Mouse (Mus musculus) heart, embryonic 10.5 days (tissue): ENCODE measurements around the gene Adam4. TPM values are rescaled to one million over a fixed set of nuclear protein-coding genes. Genes with fewer than 3 reads are reported as not detected.
"Not testable (repeated sequence)": the region's sequence is repeated elsewhere in the genome, so short reads cannot be mapped to it uniquely, and the experiment has no call there.

ENCODE experiments used
- DNase-seq: peaks from one replicate; pipeline ENCODE4 v3.0.0-alpha.2; 2017; ENCODE audit warnings: low spot score
- H3K27ac ChIP-seq: fragments of 300-500 bp; sonication (generic); 2 replicates; pipeline ENCODE4 v1.5.1; 2016; ENCODE audit warnings: mild to moderate bottlenecking
- H3K27me3 ChIP-seq: fragments of 300-500 bp; sonication (generic); 2 replicates; pipeline ENCODE4 v1.6.1; 2016; ENCODE audit warnings: mild to moderate bottlenecking; ENCODE audit not compliant: poor library complexity, insufficient read depth, severe bottlenecking
- H3K36me3 ChIP-seq: fragments of 300-500 bp; sonication (generic); 2 replicates; pipeline ENCODE4 v1.6.1; 2016; ENCODE audit warnings: mild to moderate bottlenecking, moderate library complexity
- H3K4me1 ChIP-seq: fragments of 300-500 bp; sonication (generic); 2 replicates; pipeline ENCODE4 v1.6.1; 2016; ENCODE audit warnings: mild to moderate bottlenecking
- H3K4me3 ChIP-seq: fragments of 300-500 bp; sonication (generic); 2 replicates; pipeline ENCODE4 v1.5.1; 2016; ENCODE audit warnings: mild to moderate bottlenecking, moderate library complexity
- H3K9me3 ChIP-seq: fragments of 300-500 bp; sonication (generic); 2 replicates; pipeline ENCODE4 v1.6.1; 2016; ENCODE audit warnings: mild to moderate bottlenecking, moderate library complexity
- WGBS: fragments of 180-500 bp; shearing (Covaris S2); methylation state at CpG from one replicate; pipeline ENCODE4 v1.1.7; 2016; 5-methylcytosine and 5-hydroxymethylcytosine counted together
- polyA plus RNA-seq: library from polyadenylated mRNA; unstranded; fragments of >200 nt; fragmentation: Nextera tagmentation; extraction: Ambion mirVana; gene quantifications from 2 replicates; pipeline ENCODE4 v1.2.1, GENCODE M21; 2016

The Adam4 gene
- 0.25 and 0.41 TPM in 2 replicates for polyA plus RNA-seq

DNA sequence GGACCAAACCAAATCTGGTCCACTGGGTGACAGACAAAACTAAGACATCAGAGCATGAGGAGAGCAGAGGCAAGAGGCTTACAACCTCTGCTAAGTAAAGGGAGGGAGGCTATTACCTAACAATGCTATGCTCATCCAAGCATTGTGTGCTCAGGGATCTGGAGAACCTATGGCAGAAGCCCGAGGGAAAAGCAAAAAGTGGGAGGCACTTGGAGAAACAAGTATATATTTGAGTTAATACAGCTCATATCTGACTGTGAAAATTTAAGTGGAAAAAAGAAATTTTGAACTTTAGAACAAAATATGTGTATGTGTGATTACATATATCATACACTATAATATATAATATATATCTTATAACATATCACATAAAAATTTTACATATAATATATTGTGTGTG, at the start of gene Adam4:
TSS of gene Adam4 (minus strand) at position 101 of the 400 bp plus-strand sequence.
- Histone ChIP-seq H3K4me3 (no peak within 1 kb of the TSS), H3K9me3 (peaks cover 6% of the 10 kb centered on the region; the same call in 1 of the 2 replicates), H3K4me1 (no peaks in the 10 kb centered on the region), H3K27me3 (no peaks in the 10 kb centered on the region), H3K27ac (no peak within 1 kb of the TSS), H3K36me3 (peaks cover 18% of the 10 kb centered on the region)
- no peak for DNase-seq
- WGBS = 88% methylated on average over 1 of the region's 1 CpGs

DNA sequence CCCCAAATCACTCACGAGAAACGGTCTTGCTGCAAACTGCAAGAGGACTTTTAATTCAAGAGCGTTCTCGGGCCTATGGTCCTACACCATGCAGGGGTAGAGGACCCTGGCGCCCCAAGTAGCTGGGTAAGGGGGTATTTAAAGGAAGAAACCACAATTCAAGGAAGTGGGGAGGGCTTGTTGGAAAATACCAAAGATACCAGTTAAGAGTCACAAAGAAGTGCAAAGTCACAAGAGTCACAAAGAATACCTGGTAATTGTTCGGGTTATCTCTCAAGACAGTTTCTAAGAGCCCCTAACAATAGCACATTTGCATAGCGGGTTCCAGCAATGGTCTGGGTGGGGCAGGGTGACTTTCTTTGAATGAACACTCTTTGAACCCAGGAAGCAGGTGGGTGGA, 37.3 kb upstream of the Adam4 start:
- not testable (repeated sequence) for DNase-seq, H3K4me1 ChIP-seq, H3K27ac ChIP-seq, H3K4me3 ChIP-seq, H3K27me3 ChIP-seq, H3K9me3 ChIP-seq
- H3K36me3 ChIP-seq = peaks cover 11% of the 10 kb centered on the region; the same call in 1 of the 2 replicates
- 92% methylated on average over 7 of the region's 7 CpGs for WGBS

DNA sequence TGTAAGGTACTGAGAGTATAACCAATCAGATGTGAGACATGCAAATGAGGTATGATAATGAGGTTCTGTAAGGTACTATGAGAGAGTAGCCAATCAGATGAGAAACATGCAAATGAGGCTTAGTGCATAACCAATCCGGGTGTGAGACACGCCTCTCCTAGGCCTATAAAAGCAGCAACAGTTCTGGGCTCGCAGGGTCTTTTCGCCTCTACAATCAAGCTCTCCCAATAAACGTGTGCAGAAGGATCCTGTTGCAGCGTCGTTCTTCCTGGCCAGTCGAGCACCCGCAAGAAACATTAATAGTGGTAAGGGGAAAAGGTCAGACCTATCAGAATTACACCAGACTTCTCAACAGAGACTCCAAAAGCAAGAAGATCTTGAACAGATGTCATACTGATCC, 17.2 kb upstream of the Adam4 start:
- H3K27me3 ChIP-seq, DNase-seq: not testable (repeated sequence)

DNA sequence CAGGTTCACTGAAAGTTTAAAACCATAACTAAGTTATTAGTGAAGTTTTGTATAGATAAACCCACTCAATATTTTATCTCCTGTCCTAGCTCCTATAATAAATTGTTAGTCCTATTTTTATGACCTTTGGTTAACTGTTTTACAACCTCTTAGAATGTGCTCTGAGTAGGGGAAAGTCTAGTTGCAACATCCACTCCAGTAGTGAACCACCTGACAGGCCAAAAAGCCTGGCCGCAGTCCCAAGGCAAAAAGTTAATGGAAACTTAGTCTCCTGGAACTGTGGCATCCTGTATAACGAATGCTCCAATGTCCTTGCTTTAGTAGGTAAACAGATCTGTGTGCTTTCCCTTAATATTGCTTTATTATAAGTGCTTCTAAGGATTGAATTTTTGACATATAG, 13.0 kb upstream of the Adam4 start:
- DNase-seq, H3K27ac ChIP-seq, H3K4me3 ChIP-seq, H3K9me3 ChIP-seq, H3K4me1 ChIP-seq, H3K27me3 ChIP-seq: not testable (repeated sequence)
- WGBS = 95% methylated on average over 2 of the region's 2 CpGs
- H3K36me3 ChIP-seq = peaks cover 23% of the 10 kb centered on the region; the same call in 1 of the 2 replicates

More for the DNA sequence above, 17.2 kb upstream of the Adam4 start:
- H3K4me1 ChIP-seq, H3K27ac ChIP-seq, H3K9me3 ChIP-seq, H3K4me3 ChIP-seq, H3K36me3 ChIP-seq: not testable (repeated sequence)
- 95% methylated on average over 9 of the region's 9 CpGs for WGBS

DNA sequence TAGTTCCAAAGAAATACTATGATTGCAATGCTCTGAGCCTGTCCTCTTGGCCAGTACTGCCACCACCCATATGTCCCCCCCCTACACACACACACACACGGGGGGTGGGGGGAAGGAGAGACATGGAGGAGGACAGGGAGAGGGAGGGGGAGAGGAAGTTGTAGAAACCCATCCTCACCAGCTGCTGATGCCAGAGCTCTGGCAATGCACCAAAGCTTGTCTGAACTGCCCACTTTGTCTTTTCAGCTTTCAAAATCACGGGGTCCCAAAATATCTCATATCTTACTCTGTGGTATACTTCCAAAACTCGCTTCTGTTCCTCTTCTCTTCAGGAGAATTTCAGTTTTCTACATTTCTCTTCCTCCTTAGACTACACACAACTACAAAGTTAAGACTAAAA, 8.5 kb downstream of the Adam4 start:
- DNase-seq = no peak
- Histone ChIP-seq H3K36me3 (no peaks in the 10 kb centered on the region), H3K9me3 (no peaks in the 10 kb centered on the region), H3K27me3 (no peaks in the 10 kb centered on the region), H3K27ac (no peak overlapping the region), H3K4me1 (peaks cover 5% of the 10 kb centered on the region; the same call in 1 of the 2 replicates), H3K4me3 (no peak overlapping the region)
- WGBS = 91% methylated on average over 3 of the region's 3 CpGs

DNA sequence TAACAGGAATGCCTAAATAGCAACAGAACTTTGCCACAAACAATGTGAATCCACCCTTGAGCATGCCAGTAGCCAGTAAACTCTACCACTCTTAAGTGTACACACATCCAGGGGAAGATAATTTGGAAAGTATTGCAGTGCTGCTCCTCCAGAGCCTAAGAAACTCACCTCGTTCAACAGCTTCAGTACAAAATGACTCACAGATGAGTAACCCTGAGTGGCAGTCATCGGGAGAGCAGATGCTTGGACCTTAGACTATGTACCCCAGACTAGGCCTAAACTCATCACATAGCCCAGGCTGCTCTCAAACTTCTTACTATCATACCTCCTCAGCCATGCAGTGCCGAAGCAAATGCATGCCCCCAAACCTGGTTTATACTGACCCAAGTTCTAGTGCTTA, 12.8 kb downstream of the Adam4 start:
- DNase-seq = no peak
- Histone ChIP-seq H3K27me3 (no peaks in the 10 kb centered on the region), H3K4me1 (peaks cover 5% of the 10 kb centered on the region; the same call in 1 of the 2 replicates), H3K27ac (no peak overlapping the region), H3K9me3 (no peaks in the 10 kb centered on the region), H3K36me3 (no peaks in the 10 kb centered on the region), H3K4me3 (no peak overlapping the region)
- 78% methylated on average over 3 of the region's 3 CpGs for WGBS

DNA sequence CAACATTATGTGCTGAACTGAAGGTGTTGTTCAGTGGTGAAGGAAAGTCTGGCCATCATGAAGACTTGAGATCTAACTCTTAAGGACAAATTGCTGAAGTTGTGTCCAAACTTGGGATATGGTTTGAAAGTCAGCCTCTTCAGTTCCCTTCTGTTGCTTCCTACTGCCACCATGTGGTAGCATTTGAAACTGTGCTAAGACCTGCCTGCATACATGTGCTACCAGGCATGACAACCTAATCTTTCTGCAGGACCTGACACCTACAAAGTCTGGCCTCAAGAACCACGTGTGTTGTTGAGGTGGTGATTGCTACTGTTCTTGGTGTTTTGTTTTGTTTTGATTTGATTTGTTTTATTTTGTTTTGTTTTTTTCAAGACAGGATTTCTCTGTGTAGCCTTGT, 19.6 kb downstream of the Adam4 start:
- Histone ChIP-seq H3K27me3 (no peaks in the 10 kb centered on the region), H3K4me1 (no peaks in the 10 kb centered on the region), H3K27ac (no peak overlapping the region), H3K4me3 (no peak overlapping the region), H3K36me3 (no peaks in the 10 kb centered on the region), H3K9me3 (no peaks in the 10 kb centered on the region)
- DNase-seq = no peak
- 27% methylated on average over 1 of the region's 1 CpGs for WGBS

DNA sequence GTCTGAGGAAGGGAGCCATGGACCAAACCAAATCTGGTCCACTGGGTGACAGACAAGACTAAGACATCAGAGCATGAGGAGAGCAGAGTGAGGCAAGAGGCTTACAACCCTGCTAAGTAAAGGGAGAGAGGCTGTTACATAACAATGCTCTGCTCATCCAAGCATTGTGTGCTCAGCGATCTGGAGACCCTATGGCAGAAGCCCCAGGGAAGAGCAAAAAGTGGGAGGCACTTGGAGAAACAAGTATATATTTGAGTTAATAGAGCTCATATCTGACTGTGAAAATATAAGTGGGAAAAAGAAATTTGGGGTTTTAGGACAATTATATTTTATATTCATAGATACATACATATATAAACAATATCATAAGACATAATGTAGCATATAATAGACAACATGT, 42.4 kb downstream of the Adam4 start, which contains the start of gene Gm4787:
TSS of gene Gm4787 (minus strand) at position 101 of the 400 bp plus-strand sequence.
- H3K27ac ChIP-seq, H3K9me3 ChIP-seq, H3K27me3 ChIP-seq, H3K36me3 ChIP-seq, H3K4me3 ChIP-seq, DNase-seq, H3K4me1 ChIP-seq: not testable (repeated sequence)
- WGBS = 68% methylated on average over 1 of the region's 1 CpGs

Other genes starting within 250 kb of the Adam4 start
- gene Slc8a3, start 88.8 kb downstream of the Adam4 start, polyA plus RNA-seq = 0.27 and 0.48 TPM in 2 replicates
- 0.15 and 0.25 TPM in 2 replicates for gene Gm4787, start 42.5 kb downstream of the Adam4 start, polyA plus RNA-seq
- 94.2 and 106 TPM in 2 replicates for gene Cox16, start 63.2 kb upstream of the Adam4 start, polyA plus RNA-seq
- gene Gm20498, start 111.0 kb upstream of the Adam4 start, polyA plus RNA-seq = 34.4 and 36.2 TPM in 2 replicates
- gene Synj2bp, start 111.0 kb upstream of the Adam4 start, polyA plus RNA-seq = 33.0 and 38.2 TPM in 2 replicates
- gene Adam21, start 146.5 kb upstream of the Adam4 start, polyA plus RNA-seq = 0.36 and 0.37 TPM in 2 replicates
- gene Med6, start 173.1 kb upstream of the Adam4 start, polyA plus RNA-seq = 67.5 and 84.0 TPM in 2 replicates
- gene Ttc9, start 209.3 kb upstream of the Adam4 start, polyA plus RNA-seq = 2.0 and 2.2 TPM in 2 replicates